Mouse (Mus musculus) T-helper 1 cell (primary cell): ENCODE data around the gene Wiz.

Source experiments
- in situ Hi-C: fragments of 300-600 bp; cut with MboI, MseI; formaldehyde crosslinking; loops from one replicate; pipeline ENCODE4 v1.15.1; 2025; ENCODE audit warnings: high pct_unique_total_duplicates

Wiz gene

DNA sequence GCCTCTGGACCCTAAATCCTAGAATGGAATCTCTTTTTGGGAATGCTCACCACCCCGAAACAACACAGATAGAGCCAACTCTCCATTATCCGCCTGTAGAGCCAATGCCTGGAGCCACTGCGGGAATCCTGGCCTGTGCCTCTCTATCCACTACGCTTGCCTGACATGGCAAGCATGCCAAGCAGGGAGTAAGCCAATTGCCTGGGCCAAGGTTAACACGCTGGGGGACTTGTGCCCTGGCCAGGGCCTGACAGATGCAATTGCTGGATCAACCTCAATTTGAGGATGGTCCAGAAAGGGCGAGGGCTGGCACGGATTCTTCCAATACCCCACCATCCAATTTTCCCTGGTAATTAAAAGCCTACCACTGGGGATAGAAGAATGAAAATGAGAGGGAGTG lies 6.7 kb downstream of the Wiz start:
- in situ Hi-C loops: loop anchor here (10.0 kb wide), 1 partner anchor 1592 kb away; no protein-coding TSS in a partner anchor

DNA sequence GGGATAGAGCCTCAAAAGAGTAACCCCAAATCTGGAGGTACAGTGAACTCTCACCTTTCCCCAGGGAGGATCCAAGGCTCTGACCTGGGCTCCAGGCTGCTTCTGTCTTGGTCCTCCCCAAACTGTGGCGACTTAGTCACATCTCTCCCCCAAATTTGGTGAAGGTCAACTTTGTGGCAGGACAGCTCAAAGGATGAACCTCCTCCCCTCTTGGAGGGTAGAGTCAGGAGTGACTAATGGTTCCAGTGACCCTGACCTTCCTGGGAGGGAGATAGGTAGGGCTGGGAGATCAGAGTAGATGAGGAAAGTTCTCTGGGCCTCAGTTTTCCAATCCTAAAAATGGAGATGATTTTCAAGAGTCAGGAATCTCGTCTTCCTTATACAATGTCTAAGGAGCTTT lies 10.5 kb downstream of the Wiz start:
- in situ Hi-C loops: no loop called here

DNA sequence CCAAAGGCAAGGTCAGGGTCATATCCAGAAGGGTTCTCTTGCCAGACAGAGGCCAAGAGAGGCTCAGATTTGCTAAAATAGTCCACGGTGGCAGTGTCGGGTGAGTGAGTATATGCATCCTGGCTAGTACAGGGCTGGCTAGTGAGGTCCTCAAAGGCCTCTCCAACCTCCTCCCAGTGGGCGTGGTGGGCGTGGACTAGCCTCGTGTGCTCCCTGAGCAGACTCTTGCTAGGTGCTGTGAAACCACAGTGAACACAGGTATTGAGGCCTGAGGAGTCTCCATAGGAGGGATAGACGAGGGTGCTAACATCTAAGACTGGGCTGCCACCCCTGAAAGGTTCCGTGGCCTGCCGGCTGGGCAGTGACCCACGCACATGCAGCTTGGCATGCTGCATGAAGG lies 12.1 kb downstream of the Wiz start:
- in situ Hi-C loops: no loop called here

DNA sequence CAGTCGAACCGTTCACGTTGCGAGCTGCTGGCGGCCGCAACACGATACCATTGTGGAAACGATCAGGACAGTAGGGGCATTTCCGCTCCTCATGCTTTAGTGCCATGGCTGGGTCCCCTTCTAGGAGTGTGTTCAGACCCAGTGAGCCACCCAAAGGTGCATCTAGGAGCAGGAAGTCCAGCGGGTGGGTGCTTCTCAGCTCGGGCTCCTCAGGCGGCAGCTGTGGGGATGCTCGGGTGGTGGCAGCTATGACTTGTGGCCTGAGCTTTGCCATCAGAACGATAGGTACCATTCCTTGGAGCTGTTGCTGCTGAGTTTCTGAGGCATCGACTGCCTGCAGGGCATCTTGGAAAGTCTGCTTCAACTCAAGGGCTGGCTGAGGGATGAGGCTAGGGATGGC lies 12.8 kb downstream of the Wiz start:
- in situ Hi-C loops: no loop called here

DNA sequence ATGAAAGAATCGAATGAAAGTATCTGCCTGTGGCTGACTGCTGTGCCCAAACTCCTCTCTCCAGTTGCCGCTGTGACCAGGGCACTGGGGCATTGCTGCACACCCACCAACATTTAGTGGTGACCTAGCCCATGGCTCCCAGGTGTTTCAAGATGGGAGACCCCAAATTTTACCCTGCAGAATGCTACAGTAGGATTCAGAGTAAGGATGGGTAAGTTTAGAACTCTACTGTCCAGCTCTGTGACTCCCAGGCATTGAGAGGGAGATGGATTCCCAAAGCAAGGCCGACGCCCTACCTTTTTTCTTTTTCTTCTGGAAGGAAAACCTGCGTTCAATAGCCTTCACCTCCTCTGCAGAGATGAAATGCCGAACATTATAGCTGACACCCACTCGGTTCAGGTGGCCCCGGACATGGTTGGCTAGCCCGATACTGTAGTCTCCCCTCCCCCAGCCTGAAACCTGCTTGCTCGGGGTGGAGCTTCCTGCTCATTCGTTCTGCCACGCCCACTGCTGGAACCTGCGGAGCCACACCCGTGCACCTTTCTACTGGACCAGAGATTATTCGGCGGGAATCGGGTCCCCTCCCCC lies 20.2 kb downstream of the Wiz start:
- in situ Hi-C loops: no loop called here

DNA sequence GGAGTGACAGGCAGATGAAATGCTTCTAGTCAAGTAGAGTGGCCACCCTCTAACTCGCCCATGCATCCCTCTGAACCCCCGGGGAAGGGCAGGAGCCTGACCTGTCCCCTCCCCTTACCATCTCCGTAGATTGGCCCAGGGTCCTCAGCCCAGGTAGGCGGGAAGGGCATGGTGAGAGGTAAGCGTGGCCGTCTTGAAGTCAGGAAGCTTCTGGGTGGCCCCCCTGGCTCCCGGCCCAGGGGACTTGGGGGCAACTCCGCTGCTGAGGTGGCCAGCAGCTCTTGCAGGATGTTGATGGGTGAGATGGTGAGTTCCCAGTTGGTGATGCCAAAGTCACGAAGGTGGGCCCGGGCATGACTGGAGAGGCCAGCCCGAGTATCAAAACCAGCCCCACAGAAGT lies 21.5 kb downstream of the Wiz start:
- in situ Hi-C loops: no loop called here

DNA sequence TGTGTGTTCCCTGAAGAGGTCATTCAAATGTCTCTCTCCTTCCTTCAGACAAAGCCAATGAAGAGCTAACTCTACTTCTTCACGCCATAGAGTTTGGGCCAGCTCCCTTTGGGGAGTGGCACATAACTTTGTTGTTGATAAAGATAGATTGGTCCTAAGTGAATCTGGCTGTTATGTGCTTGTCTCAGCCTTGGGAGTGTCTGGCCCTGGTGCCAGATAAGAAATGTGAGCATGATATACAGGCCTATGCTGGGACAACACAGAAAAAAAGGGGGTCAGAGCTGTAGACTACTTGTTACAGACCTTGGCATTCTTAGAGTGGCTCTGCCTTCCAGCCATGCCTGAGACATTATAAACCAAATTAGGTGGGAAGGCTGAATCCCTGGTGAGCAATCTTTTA lies 23.9 kb downstream of the Wiz start:
- in situ Hi-C loops: no loop called here

DNA sequence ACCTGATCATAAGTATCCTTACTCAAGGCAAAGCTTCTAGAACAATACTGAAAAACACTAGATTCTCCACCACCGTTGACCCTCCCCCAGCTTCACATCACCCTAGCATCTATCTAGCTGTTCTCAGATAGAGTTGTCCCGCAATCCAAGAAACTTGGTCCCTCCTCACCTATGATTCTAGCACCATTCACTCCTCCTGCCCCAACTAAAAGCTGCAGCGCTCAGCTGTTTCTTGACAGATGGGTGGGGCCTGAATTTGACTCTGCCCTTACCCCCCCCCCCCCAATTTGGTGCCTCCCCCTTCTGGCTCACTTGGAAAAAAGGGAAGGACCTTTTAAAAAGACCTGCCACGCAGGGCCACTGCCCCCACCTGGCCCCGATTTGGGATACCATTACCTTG lies 24.4 kb downstream of the Wiz start:
- in situ Hi-C loops: no loop called here

DNA sequence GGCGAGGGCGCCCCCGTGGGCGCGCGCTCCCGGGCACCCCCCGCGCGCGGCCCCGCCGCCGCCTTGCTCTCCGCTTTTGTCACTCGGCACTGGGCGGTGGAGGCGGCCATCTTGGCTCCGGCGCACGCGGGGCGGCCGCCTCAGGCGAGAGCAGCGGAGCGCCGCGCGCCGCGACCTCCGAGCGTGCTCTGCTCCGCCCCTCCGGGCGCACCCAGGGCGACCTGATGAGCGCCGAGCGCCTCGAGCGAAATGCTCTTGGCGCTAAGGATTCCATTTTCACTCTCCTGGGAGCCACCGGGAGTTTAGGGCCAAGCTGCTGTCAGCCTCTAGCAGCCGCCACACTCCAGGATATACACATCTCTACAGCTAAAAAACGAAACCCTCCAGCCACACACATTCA lies 24.9 kb downstream of the Wiz start:
- in situ Hi-C loops: no loop called here

DNA sequence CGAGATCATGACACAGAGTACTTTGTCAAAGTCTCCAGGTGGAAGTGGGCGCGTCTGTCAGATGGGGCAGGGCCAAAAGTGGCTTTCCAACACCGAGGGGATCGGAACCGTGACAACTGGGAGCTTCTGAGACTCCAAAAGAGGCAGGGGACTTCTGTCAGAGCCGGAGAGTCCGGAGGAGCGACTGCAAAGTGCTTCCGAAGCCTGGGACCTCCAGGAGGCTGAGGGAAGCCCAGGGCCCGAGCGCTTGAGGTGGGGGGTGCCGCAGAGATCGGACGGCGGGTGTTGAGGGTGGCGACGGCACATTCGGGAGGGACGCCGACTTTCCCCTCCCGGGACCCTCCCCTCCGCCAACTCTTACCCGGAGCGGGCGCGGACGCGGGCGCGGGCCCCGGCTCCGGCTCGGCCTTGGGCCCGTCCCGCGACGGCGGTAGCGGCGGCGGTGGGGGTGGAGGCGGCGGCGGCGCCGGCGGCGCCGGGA lies 25.4 kb downstream of the Wiz start:
- in situ Hi-C loops: no loop called here

DNA sequence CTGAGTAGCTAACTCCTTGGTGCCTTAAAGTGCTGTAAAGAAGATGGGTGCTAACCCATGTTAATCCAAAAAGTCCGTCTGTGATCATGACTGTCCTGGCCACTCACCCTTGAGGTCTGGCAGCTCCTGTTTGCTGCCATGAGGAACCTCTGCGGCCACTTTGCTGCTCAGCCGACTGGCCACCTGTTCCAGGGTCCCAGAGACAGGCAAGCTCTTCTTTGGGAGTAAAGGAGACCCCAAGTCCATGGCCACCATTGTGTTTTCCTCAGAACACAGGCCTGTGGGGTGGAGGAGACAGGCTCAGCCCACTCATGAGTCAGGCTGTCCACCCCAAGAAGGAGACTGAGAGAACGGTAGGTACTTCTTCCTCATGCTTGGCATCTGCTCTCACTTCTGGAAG lies 26.6 kb downstream of the Wiz start:
- in situ Hi-C loops: no loop called here

DNA sequence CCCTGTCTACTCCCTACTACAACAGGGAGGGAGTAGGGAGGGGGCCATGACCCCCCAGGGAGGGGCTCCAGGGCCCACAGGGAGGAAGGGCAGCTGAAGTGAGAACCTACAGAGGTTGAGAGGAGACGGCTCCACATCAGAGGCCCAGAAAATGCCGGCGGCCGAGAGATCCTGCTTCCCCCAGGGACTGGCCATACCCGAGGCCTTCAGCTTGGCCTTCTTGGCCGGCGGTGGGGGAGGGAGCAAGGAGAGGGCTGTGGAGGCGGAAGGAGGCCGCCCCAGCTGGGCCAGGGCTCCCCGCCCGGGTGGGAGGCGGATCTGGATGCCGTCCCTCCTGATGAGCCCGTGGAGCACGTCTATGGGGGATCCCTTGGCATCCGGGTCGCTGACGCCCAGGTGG lies 29.3 kb downstream of the Wiz start:
- in situ Hi-C loops: no loop called here

DNA sequence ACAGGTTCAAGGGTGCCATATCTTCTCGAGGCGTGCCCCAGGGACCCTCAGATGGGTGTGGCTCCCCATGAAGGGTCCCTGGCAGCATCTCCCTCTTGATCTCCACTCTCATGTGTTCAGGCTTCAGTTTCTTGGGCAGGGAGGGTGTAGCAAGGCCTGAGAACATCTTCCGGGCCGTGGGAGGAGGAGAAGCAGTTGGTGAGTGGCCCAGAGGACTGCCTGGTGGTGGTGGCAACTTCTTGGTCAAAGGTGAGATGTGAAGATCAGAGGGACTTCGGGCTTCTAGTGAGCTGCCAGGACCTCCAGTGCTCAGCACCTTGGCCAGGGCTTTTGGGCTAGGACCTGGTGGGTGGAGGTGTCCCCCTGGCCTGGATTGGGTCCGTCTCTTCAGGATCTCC lies 30.3 kb downstream of the Wiz start:
- in situ Hi-C loops: no loop called here

DNA sequence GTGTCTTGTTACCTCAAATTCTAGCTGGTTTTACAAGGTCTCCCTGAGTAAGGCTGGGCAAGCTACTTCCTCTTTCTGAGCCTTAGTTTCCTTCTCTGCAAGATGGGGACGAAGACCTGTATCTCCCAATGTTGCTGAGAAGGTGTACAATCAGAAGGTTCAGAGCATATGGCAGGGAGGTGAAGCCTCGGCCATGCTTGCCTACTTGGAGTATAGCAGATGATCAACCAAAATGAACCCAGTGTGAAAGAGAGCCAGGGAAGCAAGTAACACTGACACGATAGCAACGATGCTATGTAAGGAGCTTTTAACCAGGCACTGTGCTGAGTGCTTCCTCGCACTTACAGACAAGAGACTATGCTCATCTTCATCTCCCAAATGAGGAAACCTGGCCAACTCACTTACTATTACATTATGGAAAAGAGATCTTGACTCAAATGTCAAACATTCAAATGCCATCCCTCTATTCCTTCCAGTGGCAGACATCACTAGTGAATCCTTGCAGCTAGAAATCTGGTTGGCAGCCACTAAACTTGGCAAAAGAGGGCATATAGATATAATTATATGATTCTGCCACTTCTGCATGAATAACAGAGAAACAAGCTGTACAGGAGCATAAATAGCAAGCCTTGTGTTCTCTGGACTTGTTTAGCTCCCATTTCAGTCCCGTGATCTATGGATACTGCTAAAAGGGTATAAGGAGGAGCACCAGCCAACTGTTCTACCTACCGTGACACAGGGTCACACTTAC lies 30.9 kb downstream of the Wiz start:
- in situ Hi-C loops: no loop called here

DNA sequence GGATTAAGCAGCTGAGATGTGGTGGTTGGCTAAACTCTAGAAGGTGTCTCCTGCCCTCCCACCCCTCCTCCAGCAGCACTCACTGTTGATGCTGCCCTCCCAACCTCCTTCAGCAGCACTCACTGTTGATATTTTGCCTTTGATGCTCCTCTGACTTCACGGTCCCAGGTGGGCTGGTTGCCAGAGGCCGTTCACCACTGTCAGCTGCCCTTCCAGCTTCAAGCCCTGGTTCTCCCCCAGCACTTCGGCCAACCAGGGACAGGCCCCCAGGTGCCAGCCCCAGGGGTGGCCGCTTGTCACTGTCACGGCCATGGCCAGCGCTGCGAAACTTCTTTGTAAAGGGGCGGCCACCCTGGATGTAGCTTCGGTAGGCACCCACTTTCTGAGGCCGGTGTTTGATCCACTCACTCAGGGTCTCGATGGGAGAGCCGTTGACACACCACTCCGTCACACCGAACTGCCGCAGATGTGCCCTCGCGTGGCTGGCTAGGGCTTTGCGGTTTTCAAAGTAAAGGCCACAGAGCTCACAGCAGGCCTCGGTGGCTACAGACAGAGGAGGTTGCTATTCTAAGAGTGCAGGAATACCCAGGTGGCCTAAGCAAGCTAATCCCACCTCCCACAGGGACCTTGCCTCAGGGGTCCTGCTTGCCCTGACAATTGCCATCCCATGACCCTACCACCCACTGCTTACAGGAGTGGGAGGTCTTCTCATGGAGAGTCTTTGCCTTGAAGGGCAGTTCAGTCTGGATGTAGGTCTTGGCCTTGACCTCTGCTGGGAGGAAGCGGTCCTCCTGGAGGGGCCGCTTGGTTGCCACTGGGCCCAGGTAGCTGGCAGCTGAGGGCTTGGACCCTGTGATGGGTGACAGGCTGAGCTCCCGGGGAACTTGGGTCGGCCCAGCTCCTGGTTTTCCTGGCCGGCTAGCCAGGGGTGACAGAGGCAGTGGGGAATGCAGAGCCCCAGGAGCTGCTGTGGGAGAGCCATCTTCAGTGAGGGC lies 32.2 kb downstream of the Wiz start:
- in situ Hi-C loops: no loop called here

DNA sequence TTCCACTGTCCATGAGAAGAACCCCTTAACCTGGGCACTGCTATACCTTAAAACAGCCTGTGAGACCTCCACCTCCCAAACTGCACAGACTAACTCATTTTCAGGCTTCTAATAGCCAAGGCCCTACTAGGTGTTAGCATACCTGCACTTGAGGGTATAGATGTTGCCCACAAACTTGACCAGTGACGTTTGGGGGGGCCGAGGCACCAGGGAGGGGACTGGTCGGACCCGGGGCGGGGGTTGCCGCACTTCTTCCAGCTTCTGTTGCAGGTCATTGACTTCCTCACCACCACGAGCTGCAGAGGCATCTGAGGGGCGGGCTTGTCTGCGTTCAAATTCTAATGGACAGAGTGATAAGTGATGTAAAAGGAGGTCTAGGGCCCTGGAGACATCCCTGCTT lies 33.0 kb downstream of the Wiz start:
- in situ Hi-C loops: no loop called here

DNA sequence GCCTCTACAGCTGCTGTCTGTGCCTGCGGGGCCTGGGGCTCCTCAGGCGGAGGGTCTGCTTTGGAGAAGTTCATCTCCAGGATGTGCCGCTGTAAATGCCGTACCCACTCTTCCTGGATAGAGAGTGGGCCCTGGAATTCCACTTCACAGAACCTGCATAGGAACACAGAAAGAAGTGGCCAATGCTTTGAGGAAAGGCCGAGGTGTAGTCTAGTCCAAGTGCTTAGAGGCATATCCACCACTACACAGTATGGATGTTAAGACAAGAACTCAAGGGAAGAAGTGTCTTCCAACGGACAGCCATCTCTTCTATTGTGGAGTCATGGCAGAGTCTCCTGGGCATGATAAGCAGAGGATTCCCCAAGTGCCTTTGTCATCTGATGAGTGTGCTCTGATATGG lies 34.2 kb downstream of the Wiz start:
- in situ Hi-C loops: no loop called here

DNA sequence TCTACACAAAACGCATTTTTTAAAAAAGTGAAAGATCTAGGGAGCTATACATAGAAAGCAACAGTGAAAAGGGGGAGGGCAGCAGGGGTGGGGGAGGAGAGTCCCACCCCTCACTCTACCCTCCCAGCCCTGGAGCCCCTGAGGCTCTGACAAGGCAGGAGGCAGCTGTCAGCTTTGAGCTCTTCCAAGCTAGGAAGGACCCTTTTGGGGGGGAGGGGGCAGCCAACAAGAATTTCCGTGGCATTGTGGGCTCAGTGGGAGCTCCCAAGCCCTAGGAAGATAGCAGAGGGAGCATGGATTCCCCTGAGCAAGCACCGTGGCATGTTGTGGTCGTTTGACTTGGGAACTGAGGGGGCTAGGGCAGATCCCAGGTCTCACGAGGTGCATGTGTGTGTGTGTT lies 35.0 kb downstream of the Wiz start:
- in situ Hi-C loops: no loop called here

DNA sequence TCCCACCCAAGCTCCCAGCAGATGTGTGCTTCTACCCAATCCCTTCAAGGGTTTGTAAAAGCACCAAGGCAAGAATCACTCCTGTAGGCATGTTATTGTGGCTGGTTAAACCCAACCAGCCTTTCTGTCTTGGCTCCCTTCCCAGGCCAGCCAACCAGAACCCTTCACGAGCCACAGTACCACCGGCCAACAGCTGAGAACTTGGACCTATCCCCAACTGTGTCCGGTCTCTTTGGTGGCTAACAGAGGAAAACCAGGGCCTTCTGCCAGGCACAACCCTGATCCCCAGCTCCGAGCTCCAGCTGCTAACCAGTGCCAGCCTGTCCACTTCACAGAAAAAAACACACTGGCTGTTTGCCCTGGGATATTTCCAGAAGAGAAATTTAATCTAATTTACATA lies 35.5 kb downstream of the Wiz start:
- in situ Hi-C loops: no loop called here

DNA sequence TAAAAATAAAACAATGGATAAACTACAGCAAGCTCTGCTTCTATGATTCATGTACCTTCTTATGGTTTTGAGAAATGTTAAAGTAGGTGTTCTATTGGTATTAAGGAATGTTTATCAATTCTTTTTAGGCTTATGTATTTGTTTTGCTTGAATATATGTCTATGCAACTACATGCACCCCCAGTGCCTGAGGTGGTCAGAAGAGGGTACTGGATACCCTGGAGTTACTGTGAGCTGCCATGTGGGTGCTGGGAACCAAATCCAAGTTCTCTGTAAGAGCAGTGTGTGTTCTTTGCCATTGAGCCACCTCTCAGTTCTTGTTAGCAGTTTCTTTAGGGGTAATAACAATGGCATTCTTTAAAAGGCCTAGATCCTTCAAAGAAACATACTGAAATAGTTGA lies 37.5 kb downstream of the Wiz start:
- in situ Hi-C loops: no loop called here

DNA sequence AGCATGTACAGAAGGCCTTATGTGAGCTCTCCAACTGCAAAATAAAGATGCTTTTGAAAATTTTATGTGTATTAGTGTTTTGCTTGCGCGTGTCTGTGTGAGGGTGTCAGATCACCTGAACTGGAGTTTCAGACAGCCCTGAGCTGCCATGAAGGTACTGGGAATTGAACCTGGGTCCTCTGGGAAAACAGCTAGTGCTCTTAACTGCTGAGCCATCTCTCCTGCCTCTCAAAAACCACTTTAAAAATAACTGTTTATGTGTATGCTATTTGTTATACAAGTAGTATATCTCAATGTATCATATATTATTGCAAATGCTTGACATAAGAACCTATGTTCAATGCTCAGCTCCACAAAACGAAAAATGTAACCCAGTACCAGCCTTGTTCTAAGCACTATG lies 38.0 kb downstream of the Wiz start:
- in situ Hi-C loops: no loop called here

DNA sequence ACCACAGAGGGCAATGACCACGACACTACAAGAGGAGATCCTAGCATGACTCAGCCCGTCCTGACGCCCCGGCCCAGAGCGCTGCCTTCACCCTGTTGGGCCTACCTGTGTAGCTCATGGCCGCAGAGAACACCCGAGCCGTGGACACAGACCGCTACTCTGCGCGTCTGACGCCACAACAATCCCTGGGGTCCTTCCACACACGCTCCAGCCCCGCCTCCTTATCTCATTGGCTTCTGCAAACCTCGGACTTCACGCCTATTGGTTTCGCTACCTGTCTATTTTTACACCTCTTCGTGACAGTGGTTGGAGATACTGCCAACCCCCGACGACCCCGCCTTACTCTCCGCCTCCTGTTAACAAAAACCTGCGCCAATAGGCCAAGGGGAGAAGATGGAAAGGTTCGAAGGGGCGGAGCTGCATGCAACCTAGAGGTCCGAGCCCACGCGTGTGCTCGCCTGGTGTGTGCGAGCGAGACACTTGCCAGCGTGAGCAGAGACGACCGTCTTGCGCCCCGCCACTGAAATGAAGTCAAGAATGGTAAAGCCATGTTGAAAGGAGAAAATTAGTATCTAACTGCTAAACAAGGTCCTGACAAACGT lies 38.8 kb downstream of the Wiz start, which contains the start of gene Akap8l:
TSS of gene Akap8l (minus strand) at position 226 of the 602 bp plus-strand sequence.
- in situ Hi-C loops: no loop called here
